Mouse (Mus musculus) forebrain, embryonic 10.5 days (tissue): ENCODE results near the gene Fcrla. TPM values are rescaled to one million over a fixed set of nuclear protein-coding genes. Genes with fewer than 3 reads are reported as not detected.
"Not testable (repeated sequence)": the region's sequence is repeated elsewhere in the genome, so short reads cannot be mapped to it uniquely, and the experiment has no call there.

ENCODE experiments used
- DNase-seq: peaks from one replicate; pipeline ENCODE4 v3.0.0-alpha.2; 2017; ENCODE audit warnings: low spot score; ENCODE audit errors: extremely low spot score
- H3K27ac ChIP-seq: fragments of 300-500 bp; sonication (generic); 2 replicates; pipeline ENCODE4 v1.5.1; 2016; ENCODE audit warnings: mild to moderate bottlenecking
- H3K27me3 ChIP-seq: fragments of 300-500 bp; sonication (generic); 2 replicates; pipeline ENCODE4 v1.6.1; 2016; ENCODE audit warnings: mild to moderate bottlenecking; ENCODE audit not compliant: poor library complexity, severe bottlenecking
- H3K36me3 ChIP-seq: fragments of 300-500 bp; sonication (generic); replicated peaks from 2 replicates; pipeline ENCODE4 v1.6.1; 2016; ENCODE audit warnings: mild to moderate bottlenecking, moderate library complexity
- H3K4me1 ChIP-seq: fragments of 300-500 bp; sonication (generic); 2 replicates; pipeline ENCODE4 v1.6.1; 2016
- H3K4me3 ChIP-seq: fragments of 300-500 bp; sonication (generic); 2 replicates; pipeline ENCODE4 v1.5.1; 2016; ENCODE audit warnings: mild to moderate bottlenecking, moderate library complexity
- H3K9me3 ChIP-seq: fragments of 300-500 bp; sonication (generic); 2 replicates; pipeline ENCODE4 v1.6.1; 2016; ENCODE audit warnings: mild to moderate bottlenecking, moderate library complexity
- WGBS: fragments of 180-500 bp; shearing (Covaris S2); methylation state at CpG from one replicate; pipeline ENCODE4 v1.1.7; 2016; 5-methylcytosine and 5-hydroxymethylcytosine counted together
- polyA plus RNA-seq: library from polyadenylated mRNA; unstranded; fragments of >200 nt; fragmentation: Nextera tagmentation; extraction: Ambion mirVana; gene quantifications from 2 replicates; pipeline ENCODE4 v1.2.1, GENCODE M21; 2016

Gene Fcrla
- polyA plus RNA-seq, result not detected in 2 replicates

DNA sequence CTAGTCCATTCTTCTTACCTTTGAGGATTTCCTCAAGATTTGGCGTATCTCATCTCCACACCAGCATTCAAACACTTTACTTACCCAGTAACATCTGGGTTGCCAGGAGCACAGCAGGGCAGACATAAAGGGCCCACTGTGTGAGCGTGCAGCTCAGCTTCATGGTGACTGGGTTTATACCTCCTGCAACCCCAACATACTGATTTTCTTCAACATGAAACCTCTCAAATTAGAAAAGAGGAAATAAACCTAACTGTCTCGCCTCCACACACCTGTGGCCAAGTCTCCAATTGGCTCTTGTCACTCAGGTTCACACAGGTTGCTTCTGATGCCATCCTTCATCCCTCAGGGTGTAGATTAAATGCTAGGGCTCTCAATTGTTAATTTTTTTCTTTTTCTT, at the start of gene Fcrla:
TSS of gene Fcrla (minus strand) at position 206 of the 400 bp plus-strand sequence.
- no peaks in the 10 kb centered on the region for H3K36me3 ChIP-seq
- no peak for DNase-seq
- H3K27me3 ChIP-seq, result no peaks in the 10 kb centered on the region
- no peak within 1 kb of the TSS for H3K4me3 ChIP-seq
- no peaks in the 10 kb centered on the region for H3K4me1 ChIP-seq
- H3K9me3 ChIP-seq, result no peaks in the 10 kb centered on the region
- H3K27ac ChIP-seq, result no peak within 1 kb of the TSS
- 83% methylated on average over 3 of the region's 3 CpGs for WGBS

DNA sequence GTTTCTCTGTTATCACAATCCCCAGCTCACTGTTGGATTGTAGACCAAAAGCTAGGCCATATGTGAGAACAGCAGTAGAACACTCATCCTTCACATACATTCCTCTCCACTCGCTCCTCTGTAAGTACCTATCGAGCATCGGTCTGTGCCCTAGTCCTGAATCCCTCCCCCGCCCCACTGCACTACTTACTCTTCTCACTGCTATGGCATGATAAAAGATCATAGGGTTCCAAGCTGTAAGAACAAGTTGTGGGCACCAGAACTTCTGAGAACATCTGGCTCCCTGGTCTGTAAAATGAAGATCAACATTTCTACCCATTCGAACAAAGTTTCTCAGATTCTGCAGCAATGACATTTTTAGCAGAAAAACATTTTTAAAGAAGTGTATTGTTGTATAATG, 49.1 kb upstream of the Fcrla start, which contains the start of gene Fcgr2b:
TSS of gene Fcgr2b (minus strand) at position 101 of the 400 bp plus-strand sequence.
- WGBS, result 87% methylated on average over 5 of the region's 5 CpGs
- Histone ChIP-seq H3K27me3 (no peaks in the 10 kb centered on the region), H3K36me3 (no peaks in the 10 kb centered on the region), H3K4me3 (no peak within 1 kb of the TSS), H3K9me3 (no peaks in the 10 kb centered on the region), H3K27ac (no peak within 1 kb of the TSS), H3K4me1 (no peaks in the 10 kb centered on the region)
- no peak for DNase-seq

DNA sequence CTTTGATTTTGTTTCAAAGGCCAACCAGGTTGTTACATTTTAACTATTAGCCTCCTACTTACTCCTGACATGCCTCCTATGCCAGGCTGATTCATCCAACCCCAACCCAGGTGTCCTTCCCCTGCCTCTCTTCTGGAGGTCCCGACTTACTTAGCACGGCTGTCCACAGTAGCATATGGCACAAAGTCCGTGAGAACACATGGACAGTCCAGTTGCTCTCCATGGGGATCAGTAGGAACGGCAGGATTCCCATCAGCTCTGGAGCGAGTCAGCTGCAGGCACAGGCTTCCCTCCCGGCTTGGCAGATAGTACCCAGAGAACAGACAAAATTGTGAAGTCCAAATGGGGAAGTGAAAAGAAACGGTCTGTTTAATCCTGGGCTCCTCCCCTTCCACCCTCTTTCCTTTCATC, 48.4 kb upstream of the Fcrla start:
- no peak for DNase-seq
- 82% methylated on average over 7 of the region's 7 CpGs for WGBS
- Histone ChIP-seq H3K36me3 (no peaks in the 10 kb centered on the region), H3K27ac (no peak overlapping the region), H3K4me1 (no peaks in the 10 kb centered on the region), H3K27me3 (no peaks in the 10 kb centered on the region), H3K9me3 (no peaks in the 10 kb centered on the region), H3K4me3 (no peak overlapping the region)

DNA sequence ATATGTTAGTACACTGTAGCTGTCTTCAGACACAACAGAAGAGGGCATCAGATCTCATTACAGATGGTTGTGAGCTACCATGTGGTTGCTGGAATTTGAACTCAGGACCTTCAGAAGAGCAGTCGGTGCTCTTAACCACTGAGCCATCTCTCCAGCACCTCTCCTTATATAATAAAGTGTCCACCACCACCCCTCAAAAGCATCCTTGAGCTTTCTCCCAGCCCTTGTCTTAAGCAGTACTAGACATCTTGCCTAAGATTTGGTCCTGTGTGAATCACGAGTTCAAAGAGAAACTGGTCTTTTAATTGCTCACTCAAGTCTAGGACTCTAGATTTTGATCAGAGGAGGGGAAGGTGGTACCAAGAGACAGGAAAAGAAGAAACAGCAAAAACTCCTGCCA, 48.0 kb upstream of the Fcrla start:
- not testable (repeated sequence) for H3K36me3 ChIP-seq, DNase-seq, H3K9me3 ChIP-seq, H3K27ac ChIP-seq, H3K27me3 ChIP-seq, H3K4me3 ChIP-seq, H3K4me1 ChIP-seq
- WGBS, result 87% methylated on average over 2 of the region's 2 CpGs

DNA sequence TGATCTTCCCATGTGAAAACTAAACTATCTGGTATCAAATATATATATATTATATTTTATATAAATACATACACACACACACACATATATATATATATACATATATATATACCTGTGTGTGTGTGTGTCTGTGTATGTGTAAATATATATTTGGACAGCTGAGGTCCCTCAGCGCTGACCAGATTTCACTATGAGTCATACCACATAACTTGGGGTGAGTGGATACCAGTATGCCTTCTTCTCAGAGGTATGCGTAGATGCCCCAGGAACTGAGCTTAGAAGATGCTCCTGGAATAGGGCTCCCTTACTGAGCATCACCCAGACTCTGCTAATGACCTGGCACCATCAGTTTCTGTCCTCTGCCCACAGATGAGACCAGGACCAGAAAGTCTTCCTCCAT, 47.4 kb upstream of the Fcrla start:
- no peaks in the 10 kb centered on the region for H3K9me3 ChIP-seq
- no peak for DNase-seq
- no peaks in the 10 kb centered on the region for H3K4me1 ChIP-seq
- no peak overlapping the region for H3K27ac ChIP-seq
- no peaks in the 10 kb centered on the region for H3K36me3 ChIP-seq
- H3K4me3 ChIP-seq, result no peak overlapping the region
- H3K27me3 ChIP-seq, result no peaks in the 10 kb centered on the region
- WGBS, result 97% methylated on average over 2 of the region's 2 CpGs

DNA sequence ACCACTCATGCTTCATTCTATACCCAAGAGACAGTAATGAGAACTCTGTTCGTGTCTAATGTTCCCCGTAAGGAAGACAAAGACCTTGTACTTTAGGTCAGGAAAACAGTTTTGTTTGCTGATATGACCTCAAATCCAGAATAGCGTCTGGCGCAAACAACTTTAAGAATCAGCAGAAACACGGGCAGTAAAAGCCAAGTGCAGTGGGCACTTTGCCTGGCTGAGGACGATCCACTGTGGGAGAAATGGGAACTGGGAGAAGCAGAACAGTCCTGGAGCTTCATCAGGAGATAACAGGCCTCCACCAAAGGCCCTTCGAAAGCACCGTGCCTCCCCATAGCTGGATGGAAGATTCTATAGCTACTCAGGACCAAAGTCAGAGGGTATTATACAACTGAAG, 46.8 kb upstream of the Fcrla start:
- no peak for DNase-seq
- no peaks in the 10 kb centered on the region for H3K27me3 ChIP-seq
- no peaks in the 10 kb centered on the region for H3K36me3 ChIP-seq
- no peaks in the 10 kb centered on the region for H3K9me3 ChIP-seq
- no peaks in the 10 kb centered on the region for H3K4me1 ChIP-seq
- no peak overlapping the region for H3K27ac ChIP-seq
- H3K4me3 ChIP-seq, result no peak overlapping the region
- WGBS, result 89% methylated on average over 8 of the region's 8 CpGs

DNA sequence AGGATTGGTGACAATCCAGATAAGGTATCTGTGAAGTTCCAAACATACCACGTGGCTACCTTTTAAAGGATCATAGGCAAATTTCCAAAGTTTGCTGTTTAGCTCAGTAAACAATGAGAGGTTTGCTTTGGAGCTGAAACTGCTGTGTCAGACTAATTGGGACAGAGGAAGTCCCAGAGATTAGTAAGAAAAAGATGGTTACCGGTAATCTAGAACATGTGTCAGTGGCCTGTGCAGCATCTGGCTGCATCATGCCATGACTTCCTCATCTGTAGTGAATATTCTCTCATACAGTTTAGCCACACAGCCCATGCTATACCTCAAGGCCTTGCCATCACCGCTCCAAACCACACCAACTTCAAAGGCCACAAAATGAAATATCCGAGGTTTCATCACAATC, 45.6 kb upstream of the Fcrla start:
- H3K4me1 ChIP-seq, result no peaks in the 10 kb centered on the region
- no peak overlapping the region for H3K4me3 ChIP-seq
- DNase-seq, result no peak
- H3K27me3 ChIP-seq, result no peaks in the 10 kb centered on the region
- WGBS, result 88% methylated on average over 4 of the region's 4 CpGs
- no peaks in the 10 kb centered on the region for H3K36me3 ChIP-seq
- H3K9me3 ChIP-seq, result no peaks in the 10 kb centered on the region
- no peak overlapping the region for H3K27ac ChIP-seq

DNA sequence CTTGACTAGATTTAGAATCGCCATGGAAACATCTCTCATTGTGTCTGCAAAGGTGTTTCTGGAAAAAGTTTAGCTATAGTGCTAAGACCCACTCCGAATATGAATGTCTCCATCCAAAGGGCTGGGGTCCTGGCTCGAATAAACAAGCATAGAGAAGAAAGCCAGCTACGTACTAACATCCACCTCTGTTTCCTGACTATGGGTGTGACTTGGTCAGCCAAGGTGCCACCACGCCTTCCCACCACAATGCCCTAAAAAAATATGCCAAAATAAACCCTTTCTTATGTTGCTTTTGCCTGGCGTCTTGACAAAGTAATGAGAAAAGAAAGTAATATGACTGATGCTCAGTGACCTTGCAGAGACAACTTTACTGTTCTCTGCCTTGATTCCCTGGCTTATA, 45.1 kb upstream of the Fcrla start:
- H3K27ac ChIP-seq, result no peak overlapping the region
- no peak for DNase-seq
- WGBS, result 82% methylated on average over 6 of the region's 6 CpGs

DNA sequence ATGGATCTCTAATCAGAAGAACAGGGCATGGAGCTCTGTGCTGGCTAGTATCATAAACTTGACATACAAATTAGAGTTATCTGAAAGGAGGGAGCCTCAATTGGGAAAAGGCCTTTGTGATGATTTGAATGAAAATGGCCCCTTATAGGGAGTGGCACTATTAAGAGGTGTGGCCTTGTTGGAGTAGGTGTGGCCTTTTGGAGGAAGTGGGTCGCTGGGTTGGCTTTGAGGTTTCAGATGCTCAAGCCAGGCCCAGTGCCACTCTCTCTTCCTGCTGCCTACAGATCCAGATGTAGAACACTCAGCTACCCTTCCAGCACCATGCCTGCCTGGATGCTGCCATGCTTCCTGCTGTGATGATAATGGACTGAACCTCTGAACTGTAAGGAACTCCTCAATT, 41.2 kb upstream of the Fcrla start:
- Histone ChIP-seq H3K27ac (no peak overlapping the region), H3K27me3 (no peaks in the 10 kb centered on the region), H3K36me3 (no peaks in the 10 kb centered on the region), H3K4me3 (no peak overlapping the region), H3K4me1 (no peaks in the 10 kb centered on the region), H3K9me3 (no peaks in the 10 kb centered on the region)
- 70% methylated on average over 1 of the region's 1 CpGs for WGBS
- DNase-seq, result no peak

More for the DNA sequence above, 45.1 kb upstream of the Fcrla start:
- Histone ChIP-seq H3K36me3 (no peaks in the 10 kb centered on the region), H3K4me1 (no peaks in the 10 kb centered on the region), H3K4me3 (no peak overlapping the region), H3K9me3 (no peaks in the 10 kb centered on the region), H3K27me3 (no peaks in the 10 kb centered on the region)

DNA sequence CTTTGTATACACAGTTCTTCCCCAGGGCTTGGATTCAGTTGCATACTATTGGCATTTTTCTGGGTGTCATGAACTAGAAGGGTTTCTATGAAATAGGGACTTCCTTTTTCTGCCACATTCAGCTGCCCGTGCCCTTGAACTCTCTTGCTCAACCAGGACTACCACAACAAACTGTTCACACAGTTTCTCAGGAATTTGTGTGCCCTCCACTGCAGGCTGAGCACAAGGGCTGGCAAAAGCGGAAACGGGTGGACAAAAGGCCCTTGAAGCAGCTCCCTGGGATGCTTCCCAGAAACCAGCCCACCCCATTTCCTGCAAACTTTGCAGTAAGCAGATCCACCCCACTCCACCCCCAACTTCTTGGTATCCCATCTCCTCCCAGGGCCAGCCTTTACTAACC, 40.2 kb upstream of the Fcrla start:
- no peak for DNase-seq
- 88% methylated on average over 3 of the region's 3 CpGs for WGBS

DNA sequence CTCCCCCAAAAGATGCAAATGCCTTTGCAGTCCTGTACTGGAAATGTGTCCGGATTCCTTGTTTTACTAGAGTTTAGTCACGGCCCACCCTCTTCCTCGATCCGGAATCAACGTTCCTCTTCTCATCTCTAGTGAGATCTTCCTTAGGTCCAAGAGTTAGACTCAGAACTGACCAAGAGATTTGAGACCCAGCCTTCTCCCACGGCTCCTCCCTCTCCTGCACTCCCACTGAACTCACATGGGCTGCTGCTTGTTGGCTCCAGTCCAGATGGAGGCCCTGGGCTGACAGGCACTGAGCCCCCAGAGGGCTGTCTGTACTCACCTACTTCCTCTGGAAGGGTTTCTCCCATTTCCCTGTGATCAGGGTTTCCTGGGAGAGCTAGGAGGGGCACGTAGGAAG, 35.7 kb upstream of the Fcrla start:
- Histone ChIP-seq H3K27me3 (no peaks in the 10 kb centered on the region), H3K4me1 (no peaks in the 10 kb centered on the region), H3K27ac (no peak overlapping the region), H3K9me3 (no peaks in the 10 kb centered on the region), H3K4me3 (no peak overlapping the region), H3K36me3 (no peaks in the 10 kb centered on the region)
- no peak for DNase-seq
- WGBS, result 81% methylated on average over 7 of the region's 7 CpGs

More for the DNA sequence above, 40.2 kb upstream of the Fcrla start:
- no peaks in the 10 kb centered on the region for H3K27me3 ChIP-seq
- H3K4me3 ChIP-seq, result no peak overlapping the region
- no peaks in the 10 kb centered on the region for H3K9me3 ChIP-seq
- H3K4me1 ChIP-seq, result no peaks in the 10 kb centered on the region
- no peaks in the 10 kb centered on the region for H3K36me3 ChIP-seq
- H3K27ac ChIP-seq, result no peak overlapping the region

DNA sequence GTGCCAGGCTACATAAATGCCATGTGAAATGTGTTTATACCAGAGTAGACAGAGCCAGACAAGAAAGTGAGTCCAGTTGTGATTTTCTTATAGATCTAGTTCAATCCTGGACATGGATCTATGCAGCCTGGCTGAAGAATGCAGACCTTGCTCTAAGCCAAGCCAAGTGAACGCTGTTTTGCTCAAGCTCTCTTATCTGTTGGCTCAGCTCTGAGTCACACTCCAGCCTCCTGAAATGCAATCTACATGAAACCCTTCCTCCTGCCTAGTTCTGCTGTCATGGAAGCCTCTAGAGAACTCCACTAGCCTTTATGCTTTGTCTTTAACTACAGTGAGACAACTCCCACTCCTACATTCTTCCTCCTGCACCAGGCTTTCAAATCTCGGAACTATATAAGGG, 34.9 kb upstream of the Fcrla start:
- no peaks in the 10 kb centered on the region for H3K27me3 ChIP-seq
- no peak for DNase-seq
- no peak overlapping the region for H3K27ac ChIP-seq
- H3K4me1 ChIP-seq, result no peaks in the 10 kb centered on the region
- WGBS, result 73% methylated on average over 2 of the region's 2 CpGs
- no peak overlapping the region for H3K4me3 ChIP-seq
- no peaks in the 10 kb centered on the region for H3K36me3 ChIP-seq
- no peaks in the 10 kb centered on the region for H3K9me3 ChIP-seq

DNA sequence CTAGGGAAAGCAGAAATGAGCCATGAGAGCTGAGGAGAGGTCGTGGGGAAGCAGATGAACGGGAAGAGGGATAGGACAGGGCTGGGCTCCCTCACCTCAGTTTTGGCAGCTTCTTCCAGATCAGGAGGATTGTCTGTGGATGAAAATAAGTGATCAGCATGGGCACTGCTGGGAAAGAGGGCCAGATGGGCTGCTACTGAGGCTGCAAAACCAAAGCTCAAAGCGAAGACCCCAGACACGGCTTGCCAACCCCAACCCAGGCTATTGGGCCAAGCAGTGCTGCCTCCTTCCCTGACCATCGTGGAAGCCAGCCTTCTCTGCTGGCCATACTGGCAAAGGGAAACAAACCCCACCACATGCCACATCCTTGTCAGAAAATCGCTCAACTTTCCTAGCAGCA, 33.7 kb upstream of the Fcrla start:
- Histone ChIP-seq H3K36me3 (no peaks in the 10 kb centered on the region), H3K9me3 (no peaks in the 10 kb centered on the region), H3K27ac (no peak overlapping the region), H3K4me1 (no peaks in the 10 kb centered on the region), H3K27me3 (no peaks in the 10 kb centered on the region), H3K4me3 (no peak overlapping the region)
- no peak for DNase-seq
- 86% methylated on average over 6 of the region's 6 CpGs for WGBS

DNA sequence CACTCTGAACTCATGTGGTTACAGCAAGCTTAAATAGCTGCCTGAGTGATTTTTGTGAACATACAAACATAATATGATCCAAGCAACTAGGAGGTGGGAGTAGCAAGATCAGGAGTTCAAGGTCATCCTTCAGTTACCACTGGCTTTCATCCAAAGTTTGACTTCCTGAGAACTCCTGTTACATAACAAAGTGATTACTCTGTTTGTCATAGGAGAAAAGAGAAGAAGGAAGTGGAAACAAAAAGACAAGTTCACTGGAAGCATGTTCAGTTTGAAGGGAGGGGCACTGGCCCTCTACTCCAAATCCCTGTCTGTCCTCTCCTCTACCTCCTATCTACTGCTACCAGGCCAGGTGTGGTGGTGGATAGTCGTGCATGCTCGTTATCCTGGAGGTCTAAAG, 32.4 kb upstream of the Fcrla start:
- H3K27me3 ChIP-seq, result no peaks in the 10 kb centered on the region
- 78% methylated on average over 2 of the region's 2 CpGs for WGBS
- H3K9me3 ChIP-seq, result no peaks in the 10 kb centered on the region
- no peak overlapping the region for H3K4me3 ChIP-seq
- no peaks in the 10 kb centered on the region for H3K4me1 ChIP-seq
- no peak for DNase-seq
- H3K27ac ChIP-seq, result no peak overlapping the region
- no peaks in the 10 kb centered on the region for H3K36me3 ChIP-seq
